Mouse (Mus musculus): Measurements from ENCODE around the gene Htr1d. TPM values are rescaled to one million over a fixed set of nuclear protein-coding genes. Genes with fewer than 3 reads are reported as not detected.

The Htr1d gene
- polyA plus RNA-seq, 2 experiments from 2014 or later = 0.37 TPM; not detected in 1

GRCm38 (mm10) chr4:136452792-136453191 lies 29.5 kb downstream of the Htr1d start:
- ATAC-seq = no peak

- peak; percentile 36 for ATAC-seq
Observed at GRCm38 (mm10) chr4:136454850-136455260, 31.5 kb downstream of the Htr1d start.

GRCm38 (mm10) chr4:136456516-136457218 lies 33.3 kb downstream of the Htr1d start:
- ATAC-seq = no peak

GRCm38 (mm10) chr4:136458276-136458675 lies 35.0 kb downstream of the Htr1d start:
- ATAC-seq = no peak

GRCm38 (mm10) chr4:136459210-136459609 lies 35.9 kb downstream of the Htr1d start:
- ATAC-seq = no peak

GRCm38 (mm10) chr4:136461206-136461605 lies 37.9 kb downstream of the Htr1d start:
- ATAC-seq = no peak

- no peak for ATAC-seq
Observed at GRCm38 (mm10) chr4:136461761-136462085, 38.4 kb downstream of the Htr1d start.

GRCm38 (mm10) chr4:136462086-136462838 lies 38.9 kb downstream of the Htr1d start, which contains the start of gene 6030445D17Rik:
Gene 6030445D17Rik, plus strand, starts transcription at chr4:136462250.
- ATAC-seq = peak; percentile 67

GRCm38 (mm10) chr4:136462839-136463178 lies 39.5 kb downstream of the Htr1d start:
- ATAC-seq = peak; percentile 80

GRCm38 (mm10) chr4:136463436-136463835 lies 40.1 kb downstream of the Htr1d start:
- no peak for ATAC-seq

GRCm38 (mm10) chr4:136466226-136466625 lies 42.9 kb downstream of the Htr1d start:
- no peak for ATAC-seq

GRCm38 (mm10) chr4:136468553-136469327 lies 45.4 kb downstream of the Htr1d start:
- no peak for ATAC-seq

- peak; percentile 89 for ATAC-seq
Observed at GRCm38 (mm10) chr4:136469371-136469903, 46.1 kb downstream of the Htr1d start, which contains the start of gene Luzp1. Gene Luzp1, plus strand, starts transcription at chr4:136469761.

- peak; percentile 22 for ATAC-seq
Observed at GRCm38 (mm10) chr4:136469941-136470346, 46.6 kb downstream of the Htr1d start.

GRCm38 (mm10) chr4:136470347-136471071 lies 47.2 kb downstream of the Htr1d start:
- ATAC-seq = no peak

- ATAC-seq = no peak
Observed at GRCm38 (mm10) chr4:136476692-136477091, 53.4 kb downstream of the Htr1d start.

- ATAC-seq = no peak
Observed at GRCm38 (mm10) chr4:136486549-136486948, 63.2 kb downstream of the Htr1d start.

Other genes starting within 250 kb of the Htr1d start
- gene Asap3, start 217.2 kb upstream of the Htr1d start, polyA plus RNA-seq (2017; shearing (Covaris generic)) = under 1 TPM in 1 of 2 experiments, not detected in 1; 0.25 TPM
- gene Tcea3, start 175.8 kb upstream of the Htr1d start, polyA plus RNA-seq (2017; shearing (Covaris generic)) = under 1 TPM in 1 of 2 experiments, not detected in 1; 0.58 TPM
- gene Zfp46, start 138.8 kb upstream of the Htr1d start, polyA plus RNA-seq (2017; shearing (Covaris generic)) = 1 to 10 TPM; 9.4 to 9.5 TPM
- 10 to 100 TPM; 80.8 to 97.7 TPM for gene Hnrnpr, start 112.6 kb upstream of the Htr1d start, polyA plus RNA-seq (2017; shearing (Covaris generic))
- not detected for gene 6030445D17Rik, start 38.7 kb downstream of the Htr1d start, polyA plus RNA-seq (2017; shearing (Covaris generic))
- gene Luzp1, start 46.2 kb downstream of the Htr1d start, polyA plus RNA-seq (2017; shearing (Covaris generic)) = 1 to 10 TPM; 4.7 to 7.4 TPM
- 10 to 100 TPM; 17.1 to 19.4 TPM for gene Kdm1a, start 179.2 kb downstream of the Htr1d start, polyA plus RNA-seq (2017; shearing (Covaris generic))
- gene Tex46, start 186.9 kb downstream of the Htr1d start, polyA plus RNA-seq (2017; shearing (Covaris generic)) = not detected
- gene Lactbl1, start 199.1 kb downstream of the Htr1d start, polyA plus RNA-seq (2017; shearing (Covaris generic)) = not detected